Mouse (Mus musculus): Measurements from ENCODE around the gene Tmub1. TPM values are rescaled to one million over a fixed set of nuclear protein-coding genes. Genes with fewer than 3 reads are reported as not detected.

The Tmub1 gene
- total RNA-seq (2023), result 10 to 100 TPM; 23.3 to 34.4 TPM

DNA sequence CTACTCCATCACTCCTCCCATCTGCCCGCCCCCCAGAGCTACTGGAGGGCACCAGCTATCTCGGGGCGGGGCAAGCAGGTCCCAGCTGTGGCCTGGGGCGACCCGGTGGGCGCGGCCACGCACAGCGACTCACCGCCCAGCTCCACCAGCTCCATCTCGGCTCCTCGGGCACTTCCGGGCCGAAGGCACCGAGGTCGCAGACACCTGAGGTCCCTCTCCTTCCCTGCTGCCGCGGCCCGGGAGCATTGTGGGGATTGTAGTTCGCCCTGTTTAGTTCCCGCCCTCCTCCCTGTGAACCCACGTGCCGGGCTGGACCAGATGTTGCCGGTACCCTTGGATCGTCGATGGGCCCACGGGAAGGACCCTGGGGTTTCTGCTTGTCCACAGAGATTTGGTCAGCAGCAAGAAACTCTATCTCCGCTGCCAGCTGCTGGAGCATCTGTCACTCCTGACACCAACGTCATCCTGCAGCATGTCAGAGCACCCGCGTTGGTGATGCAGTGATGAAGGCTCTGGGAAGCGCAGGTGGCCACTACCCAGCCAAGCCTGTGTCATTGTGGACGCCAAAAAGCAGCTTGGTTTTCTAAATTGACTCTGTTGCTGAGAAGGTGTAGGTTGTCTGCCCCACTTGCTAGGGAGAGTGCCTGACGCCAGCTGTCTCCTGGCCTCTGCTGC lies at the start of gene Tmub1:
Tmub1 (minus strand) TSS at position 231 of the 675 bp plus-strand sequence.

DNA sequence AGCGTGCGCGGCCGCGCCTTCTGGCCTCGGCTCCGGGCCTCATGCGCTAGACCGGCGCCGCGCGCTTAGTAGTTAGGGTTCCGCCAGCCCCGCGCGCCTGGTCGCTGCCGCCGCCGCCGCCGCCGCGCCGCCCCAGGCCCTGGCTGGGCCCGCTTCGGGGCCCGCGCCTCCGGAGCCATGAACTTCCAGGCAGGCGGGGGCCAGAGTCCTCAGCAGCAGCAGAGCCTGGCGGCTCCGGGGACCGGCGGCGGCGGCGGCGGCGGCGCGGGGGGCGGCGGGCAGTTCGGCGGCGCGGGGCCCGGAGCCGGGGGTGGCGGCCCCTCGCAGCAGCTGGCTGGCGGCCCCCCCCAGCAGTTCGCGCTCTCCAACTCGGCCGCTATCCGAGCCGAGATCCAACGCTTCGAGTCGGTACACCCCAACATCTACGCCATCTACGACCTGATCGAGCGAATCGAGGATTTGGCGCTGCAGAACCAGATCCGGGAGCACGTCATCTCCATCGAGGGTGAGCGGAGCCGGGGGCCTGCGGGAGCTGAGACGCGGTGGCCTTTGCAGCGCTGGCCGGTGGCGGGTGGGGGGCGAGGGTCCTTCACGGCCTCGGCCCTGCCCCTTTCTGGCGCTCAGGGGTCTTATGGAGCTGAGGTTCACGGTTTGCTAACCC lies 4.5 kb upstream of the Tmub1 start, which contains the start of gene Agap3:
Agap3 (plus strand) TSS at position 148 of the 661 bp plus-strand sequence.

DNA sequence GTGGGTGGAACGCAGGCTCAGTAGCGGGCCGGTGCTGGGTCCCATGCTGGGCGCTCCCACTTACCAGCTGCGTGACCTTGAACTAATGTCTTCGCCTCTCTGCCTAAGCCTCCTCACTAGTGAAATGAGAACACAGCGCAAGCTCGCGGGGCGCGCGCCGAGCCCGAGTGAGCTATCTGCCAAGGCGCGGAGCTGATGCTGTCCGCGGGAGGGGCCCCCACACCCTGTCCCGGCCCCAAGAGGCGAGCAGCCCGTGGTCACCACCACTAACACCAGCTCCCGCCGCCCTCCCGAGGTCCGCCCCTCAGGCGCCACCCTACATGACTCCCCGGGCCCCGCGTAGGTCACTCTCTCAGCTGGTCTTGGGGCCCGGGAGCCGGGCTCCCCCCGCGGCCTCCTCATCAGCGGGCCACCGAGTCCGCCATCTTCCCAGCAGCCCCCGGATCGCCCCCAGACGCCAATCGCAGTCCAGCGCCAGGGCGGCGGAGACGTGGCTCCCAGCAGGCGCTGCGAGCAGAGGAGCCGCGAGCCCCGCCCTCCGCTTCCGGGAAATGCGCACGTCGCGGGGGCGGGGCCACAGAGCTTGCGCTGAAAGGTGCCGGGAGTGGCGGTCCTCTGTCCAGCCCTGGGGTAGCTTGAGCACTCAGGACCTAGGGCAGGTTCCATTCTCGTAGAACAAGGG lies 2.8 kb downstream of the Tmub1 start, which contains the start of gene Fastk:
Fastk (minus strand) TSS at position 542 of the 682 bp plus-strand sequence.

DNA sequence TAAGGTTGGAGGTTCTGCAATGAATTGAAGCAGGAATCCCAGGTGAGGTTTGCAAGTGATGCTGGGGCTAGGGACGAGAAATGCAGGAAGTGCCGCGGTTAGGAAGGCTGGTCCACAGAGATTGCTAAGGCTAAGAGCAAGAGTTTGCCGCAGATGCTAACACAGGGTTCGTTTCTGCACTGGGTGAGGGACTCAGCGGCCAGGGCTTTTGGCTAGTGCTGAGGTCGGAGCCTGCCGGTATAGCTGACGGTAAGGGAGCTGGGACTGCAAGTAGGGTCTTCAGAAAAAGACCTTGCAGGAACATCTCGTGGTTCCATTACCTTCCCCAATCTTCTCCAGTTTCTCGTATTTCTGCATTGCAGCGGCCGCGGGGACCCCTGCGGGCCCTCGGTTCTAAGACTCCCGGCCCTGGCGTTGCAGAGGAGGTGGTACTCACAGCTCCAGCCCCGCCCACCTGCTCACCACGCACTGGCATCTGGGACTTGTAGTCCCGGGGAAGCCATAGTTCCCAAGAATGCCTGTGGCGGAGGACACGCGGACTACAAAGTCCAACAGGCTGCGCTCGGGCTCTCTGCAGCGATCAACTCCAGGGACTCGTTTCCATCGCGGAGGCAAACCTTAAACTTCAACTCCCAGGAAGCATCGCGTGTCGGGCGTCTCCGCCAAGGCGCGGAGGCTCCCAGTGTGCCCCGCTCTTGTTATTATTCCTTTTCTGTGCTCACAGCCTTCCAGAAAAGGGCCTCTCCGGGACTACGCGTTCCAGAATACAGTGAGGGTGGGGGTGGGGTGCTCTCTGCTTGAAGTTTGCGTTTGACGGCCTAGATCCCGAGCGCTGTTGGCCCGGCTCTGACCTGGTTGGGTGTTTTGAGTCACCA lies 24.3 kb downstream of the Tmub1 start, which contains the start of the genes Cdk5 and Slc4a2:
Cdk5 (minus strand) TSS at position 402 of the 875 bp plus-strand sequence.
Slc4a2 (plus strand) TSS at position 709 of the 875 bp plus-strand sequence.

DNA sequence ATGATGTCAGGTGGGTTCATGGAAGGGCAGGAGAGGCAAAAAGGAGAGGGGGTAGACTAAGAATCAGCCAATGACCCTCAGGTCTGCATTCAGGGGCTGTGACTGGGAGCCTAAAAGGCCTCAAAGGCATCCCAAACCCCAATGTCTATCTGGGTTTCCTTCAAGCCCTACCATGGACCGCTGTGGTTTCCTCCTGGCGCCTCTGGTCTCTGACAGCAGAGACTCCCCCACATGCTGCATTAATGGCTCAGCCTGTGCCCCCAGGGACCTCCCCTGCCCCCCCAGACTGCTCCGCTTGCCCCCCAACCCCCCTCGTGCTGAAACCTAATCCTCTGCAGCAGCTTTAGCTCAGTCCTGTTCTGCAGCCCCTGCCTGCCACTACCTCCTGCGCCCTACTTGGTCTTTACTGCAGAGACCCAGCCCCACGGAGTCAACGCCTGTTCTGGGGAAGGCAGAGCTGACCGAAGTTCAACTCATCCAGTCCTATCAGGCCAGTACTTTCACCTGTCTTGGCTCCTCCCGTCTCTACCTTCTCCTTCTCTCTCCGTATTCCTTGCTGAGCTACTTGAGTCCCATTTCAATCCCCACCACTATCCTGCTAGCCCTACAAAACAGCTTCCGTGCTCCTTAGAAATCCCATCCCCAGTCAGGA lies 34.5 kb downstream of the Tmub1 start, which contains the start of gene Asic3:
Asic3 (plus strand) TSS at position 351 of the 652 bp plus-strand sequence.

Other genes starting within 250 kb of the Tmub1 start
- not detected for gene Kcnh2, start 96.2 kb downstream of the Tmub1 start, total RNA-seq (2023)
- under 1 TPM in 1 of 2 experiments, not detected in 1; 0.17 TPM for gene Nos3, start 83.0 kb downstream of the Tmub1 start, total RNA-seq (2023)
- not detected for gene Atg9b, start 55.7 kb downstream of the Tmub1 start, total RNA-seq (2023)
- gene Abcb8, start 54.2 kb downstream of the Tmub1 start, total RNA-seq (2023), result 10 to 100 TPM; 23.0 to 33.8 TPM
- under 1 TPM; 0.59 to 0.84 TPM for gene Asic3, start 34.5 kb downstream of the Tmub1 start, total RNA-seq (2023)
- gene Cdk5, start 24.3 kb downstream of the Tmub1 start, total RNA-seq (2023), result 10 to 100 TPM; 33.0 to 36.2 TPM
- 10 to 100 TPM; 70.9 to 75.1 TPM for gene Slc4a2, start 24.0 kb downstream of the Tmub1 start, total RNA-seq (2023)
- 100 to 1,000 TPM in 1 of 2 experiments, 10 to 100 TPM in 1; 93.3 to 105 TPM for gene Fastk, start 2.6 kb downstream of the Tmub1 start, total RNA-seq (2023)
- gene Agap3, start 4.3 kb upstream of the Tmub1 start, total RNA-seq (2023), result 10 to 100 TPM; 49.4 to 52.4 TPM
- not detected for gene Gbx1, start 79.3 kb upstream of the Tmub1 start, total RNA-seq (2023)
- gene Asb10, start 93.1 kb upstream of the Tmub1 start, total RNA-seq (2023), result not detected
- not detected for gene 4931409K22Rik, start 109.0 kb upstream of the Tmub1 start, total RNA-seq (2023)
- 10 to 100 TPM; 41.9 to 44.9 TPM for gene Abcf2, start 129.6 kb upstream of the Tmub1 start, total RNA-seq (2023)
- gene Chpf2, start 138.9 kb upstream of the Tmub1 start, total RNA-seq (2023), result 10 to 100 TPM; 38.5 to 41.1 TPM
- gene Smarcd3, start 176.6 kb upstream of the Tmub1 start, total RNA-seq (2023), result under 1 TPM in 1 of 2 experiments, not detected in 1; 0.70 TPM
- 10 to 100 TPM; 80.1 to 87.4 TPM for gene Nub1, start 237.7 kb upstream of the Tmub1 start, total RNA-seq (2023)

Data from B cell, adult 67 days (primary cell).